Mouse (Mus musculus): Measurements from ENCODE around the gene Nup210. TPM values are rescaled to one million over a fixed set of nuclear protein-coding genes. Genes with fewer than 3 reads are reported as not detected.

The Nup210 gene
- total and polyA plus RNA-seq, 3 experiments: 46.3 to 394 (median 71.5) TPM

DNA sequence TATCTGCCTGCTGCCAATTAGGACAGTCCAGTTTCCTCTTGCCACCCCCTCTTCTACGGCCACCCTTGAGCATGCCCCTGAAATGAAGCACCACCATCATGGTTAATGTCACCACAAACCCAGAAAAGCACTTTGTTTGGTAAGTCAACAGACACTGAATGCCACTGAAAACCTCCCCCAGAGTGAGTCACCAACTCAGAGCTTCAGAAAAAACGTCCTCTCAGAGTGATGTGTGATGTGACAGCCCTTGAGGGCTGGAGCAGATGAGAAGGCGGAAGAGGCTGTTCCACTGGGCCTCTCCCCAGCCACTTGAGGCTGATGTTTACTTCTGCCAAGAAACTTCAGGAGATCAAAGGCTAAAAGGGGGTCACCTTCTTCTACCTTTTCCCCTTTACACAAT lies 132.5 kb downstream of the Nup210 start (continued):
- no peak for TF ChIP-seq SMC3 (IDR thresholded peaks at IDR 0.05; ENCODE audit: low read depth, low read length)
- TF ChIP-seq EP300 (IDR thresholded peaks at IDR 0.05; ENCODE audit: low read depth in 1 of 2, low read length in 2 of 2): no peak
- TF ChIP-seq UBTF (IDR thresholded peaks at IDR 0.05; ENCODE audit: borderline replicate concordance, insufficient read depth, low read depth, low read length): no peak
- no peak for TF ChIP-seq NRF1 (IDR thresholded peaks at IDR 0.05; ENCODE audit: insufficient read depth, low read depth, low read length, poor library complexity, severe bottlenecking)

DNA sequence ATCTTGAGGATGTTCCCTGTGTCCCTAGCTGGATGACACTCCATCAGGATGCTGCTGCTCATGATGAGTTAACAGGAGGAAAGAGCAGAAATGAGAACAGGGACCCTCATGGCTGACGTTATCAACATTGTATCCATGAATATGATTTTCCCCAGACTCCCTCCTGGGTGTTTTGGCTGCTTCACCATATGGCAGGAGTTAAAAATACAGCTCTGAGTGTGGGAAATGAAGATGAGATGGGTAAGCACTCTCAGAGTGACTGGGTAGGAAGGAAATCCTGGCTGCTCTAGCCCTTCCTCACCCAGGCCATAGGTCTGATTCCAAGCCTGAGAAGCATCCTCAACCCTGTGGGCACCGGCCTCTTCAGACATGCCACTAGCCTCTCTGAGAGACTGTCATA lies 142.3 kb downstream of the Nup210 start:
- no peak for TF ChIP-seq HCFC1 (IDR thresholded peaks at IDR 0.05; ENCODE audit: low read depth, low read length)
- no peak for TF ChIP-seq GABPA (IDR thresholded peaks at IDR 0.05; ENCODE audit: low read depth, low read length)
- TF ChIP-seq USF1 (IDR thresholded peaks at IDR 0.05; ENCODE audit: low read depth, low read length): no peak
- no peak for TF ChIP-seq ZNF384 (IDR thresholded peaks at IDR 0.05; ENCODE audit: low read depth, low read length)
- TF ChIP-seq MAZ (IDR thresholded peaks at IDR 0.05; ENCODE audit: low read depth, low read length): no peak
- TF ChIP-seq MYB (IDR thresholded peaks at IDR 0.05; ENCODE audit: low read depth, low read length): no peak
- TF ChIP-seq USF2 (IDR thresholded peaks at IDR 0.05; ENCODE audit: borderline replicate concordance in 1 of 2, insufficient read depth in 1 of 2, low read depth in 1 of 2, low read length in 2 of 2): no peak
- no peak for TF ChIP-seq ZC3H11A (IDR thresholded peaks at IDR 0.05; ENCODE audit: low read depth, low read length)
- no peak for TF ChIP-seq POLR2A (IDR thresholded peaks at IDR 0.05; ENCODE audit: control insufficient read depth in 1 of 2, insufficient read depth in 1 of 2, low read depth in 1 of 2, low read length in 2 of 2, poor library complexity in 1 of 2)
- TF ChIP-seq POLR2AphosphoS2 (IDR thresholded peaks at IDR 0.05; ENCODE audit: low read length): no peak
- TF ChIP-seq BHLHE40 (IDR thresholded peaks at IDR 0.05; ENCODE audit: borderline replicate concordance, low read depth, low read length): no peak
- no peak for TF ChIP-seq NRF1 (IDR thresholded peaks at IDR 0.05; ENCODE audit: insufficient read depth, low read depth, low read length, poor library complexity, severe bottlenecking)
- no peak for TF ChIP-seq GATA1 (IDR thresholded peaks at IDR 0.05; ENCODE audit: low read depth, low read length)
- no peak for TF ChIP-seq MEF2A (IDR thresholded peaks at IDR 0.05; ENCODE audit: extremely low read depth, insufficient replicate concordance, low read depth, low read length, poor library complexity, severe bottlenecking)
- TF ChIP-seq MXI1 (IDR thresholded peaks at IDR 0.05; ENCODE audit: low read depth, low read length): no peak
- Histone ChIP-seq H3K9me3 (replicated peaks; ENCODE audit: insufficient read depth, low read length) (no peaks in the 10 kb centered on the region), H3K36me3 (ENCODE audit: control insufficient read depth in 1 of 2, insufficient read depth in 2 of 2, low read length in 2 of 2) (no peaks in the 10 kb centered on the region), H3K4me3 (ENCODE audit: control insufficient read depth in 1 of 2, insufficient read depth in 1 of 2, low read depth in 2 of 2, low read length in 2 of 2) (no peak overlapping the region), H3K27me3 (ENCODE audit: control insufficient read depth in 1 of 2, insufficient read depth in 2 of 2, low read length in 2 of 2) (no peaks in the 10 kb centered on the region; a peak in 1 of 4 replicates), H3K79me2 (ENCODE audit: control insufficient read depth, insufficient read depth, low read length, poor library complexity) (no peaks in the 10 kb centered on the region), H3K4me1 (ENCODE audit: control insufficient read depth in 1 of 2, insufficient read depth in 2 of 2, low read length in 2 of 2) (no peaks in the 10 kb centered on the region), H3K9ac (ENCODE audit: control insufficient read depth, low read depth, low read length, poor library complexity, severe bottlenecking) (no peak overlapping the region), H3K27ac (ENCODE audit: control insufficient read depth, low read depth, low read length) (no peak overlapping the region)
- DNase-seq (ENCODE audit: low read depth, low spot score): no peak
